Mouse (Mus musculus) stomach, postnatal 0 days (tissue): ENCODE data around the gene Polr3k. TPM values are rescaled to one million over a fixed set of nuclear protein-coding genes. Genes with fewer than 3 reads are reported as not detected.

Source experiments
- ATAC-seq: fragments of 200-750 bp; cut with Nextera tagmentation; 2 replicates; pipeline ENCODE4 v1.8.0; 2017; ENCODE audit not compliant: low FRiP score, low TSS enrichment
- DNase-seq: peaks from one replicate; pipeline ENCODE4 v3.0.0-alpha.2; 2016; ENCODE audit warnings: low spot score
- H3K27ac ChIP-seq: fragments of 300-500 bp; sonication (generic); replicated peaks from 2 replicates; pipeline ENCODE4 v1.5.1; 2014; ENCODE audit warnings: mild to moderate bottlenecking, control low read depth
- H3K27me3 ChIP-seq: fragments of 300-500 bp; sonication (generic); 2 replicates; pipeline ENCODE4 v1.6.1; 2014; ENCODE audit warnings: low read length; ENCODE audit not compliant: control insufficient read depth, insufficient read depth
- H3K36me3 ChIP-seq: fragments of 300-500 bp; sonication (generic); 2 replicates; pipeline ENCODE4 v1.6.1; 2014; ENCODE audit warnings: low read length, mixed read lengths; ENCODE audit not compliant: control insufficient read depth, insufficient read depth
- H3K4me1 ChIP-seq: fragments of 300-500 bp; sonication (generic); replicated peaks from 2 replicates; pipeline ENCODE4 v1.6.1; 2014; ENCODE audit warnings: antibody characterized with exemption; ENCODE audit not compliant: control insufficient read depth, insufficient read depth
- H3K4me2 ChIP-seq: fragments of 300-500 bp; sonication (generic); replicated peaks from 2 replicates; pipeline ENCODE4 v1.6.1; 2014; ENCODE audit warnings: low read depth, mild to moderate bottlenecking, control low read depth, moderate library complexity
- H3K4me3 ChIP-seq: fragments of 300-500 bp; sonication (generic); 2 replicates; pipeline ENCODE4 v1.5.1; 2014; ENCODE audit warnings: low read depth, low read length, control low read depth
- H3K9ac ChIP-seq: fragments of 300-500 bp; sonication (generic); 2 replicates; pipeline ENCODE4 v1.6.1; 2014; ENCODE audit warnings: mild to moderate bottlenecking, low read length, control low read depth, mixed read lengths
- H3K9me3 ChIP-seq: fragments of 300-500 bp; sonication (generic); 2 replicates; pipeline ENCODE4 v1.6.1; 2016; ENCODE audit warnings: low read length; ENCODE audit not compliant: control insufficient read depth
- CTCF ChIP-seq: IDR thresholded peaks from 2 replicates; pipeline ENCODE4 v1.5.1; 2016; ENCODE audit warnings: antibody characterized with exemption, low read depth, mild to moderate bottlenecking, moderate library complexity
- EP300 ChIP-seq: optimal IDR thresholded peaks from 2 replicates; pipeline ENCODE3; 2016; ENCODE audit warnings: antibody characterized with exemption
- WGBS: fragments of 180-500 bp; shearing (Covaris S2); extraction: QIAGEN DNeasy Blood & Tissue Kit; methylation state at CpG from one replicate; pipeline ENCODE4 v1.1.7; 2014; 5-methylcytosine and 5-hydroxymethylcytosine counted together
- polyA plus RNA-seq: library from polyadenylated mRNA; unstranded; fragments of >200 nt; fragmentation: Nextera tagmentation; extraction: Ambion mirVana; gene quantifications from 2 replicates; pipeline ENCODE4 v1.2.1, GENCODE M21; 2015

Gene Polr3k
- polyA plus RNA-seq, 1 experiment from 2014 or later = 50.9 TPM

- Histone ChIP-seq H3K27me3 (no peaks in the 10 kb centered on the region), H3K27ac (no peak overlapping the region), H3K4me3 (no peak overlapping the region), H3K4me1 (no peaks in the 10 kb centered on the region), H3K9ac (no peak overlapping the region), H3K9me3 (no peaks in the 10 kb centered on the region), H3K4me2 (no peak overlapping the region), H3K36me3 (no peaks in the 10 kb centered on the region)
- DNase-seq (peak; percentile 30), ATAC-seq (no peak)
- 53% methylated on average over 3 of the region's 3 CpGs for WGBS
- no peak for TF ChIP-seq EP300
- TF ChIP-seq CTCF = no peak
Measured at GRCm38 (mm10) chr2:181917861-181918260, 53.7 kb downstream of the Polr3k start.

- ATAC-seq (no peak; the same call in 1 of the 2 replicates), DNase-seq (peak; percentile 68)
- Histone ChIP-seq H3K27ac (no peak overlapping the region), H3K4me1 (no peaks in the 10 kb centered on the region), H3K4me3 (no peak overlapping the region), H3K9me3 (no peaks in the 10 kb centered on the region), H3K4me2 (no peak overlapping the region), H3K36me3 (no peaks in the 10 kb centered on the region), H3K9ac (no peak overlapping the region), H3K27me3 (no peaks in the 10 kb centered on the region)
- WGBS = 50% methylated on average over 3 of the region's 3 CpGs
- TF ChIP-seq CTCF = no peak
- no peak for TF ChIP-seq EP300
Measured at GRCm38 (mm10) chr2:181918501-181918900, 54.4 kb downstream of the Polr3k start.

Other genes with a start within 250 kb of the Polr3k start
- gene Gm29797, start 207.3 kb upstream of the Polr3k start, polyA plus RNA-seq = not detected in 2 replicates
- 14.0 and 14.1 TPM in 2 replicates for gene Sox18, start 192.7 kb upstream of the Polr3k start, polyA plus RNA-seq
- 12.7 and 13.4 TPM in 2 replicates for gene Tcea2, start 184.0 kb upstream of the Polr3k start, polyA plus RNA-seq
- gene Rgs19, start 170.4 kb upstream of the Polr3k start, polyA plus RNA-seq = 20.0 and 24.6 TPM in 2 replicates
- gene Lkaaear1, start 165.9 kb upstream of the Polr3k start, polyA plus RNA-seq = not detected in 2 replicates
- gene Oprl1, start 149.3 kb upstream of the Polr3k start, polyA plus RNA-seq = 0.52 and 0.80 TPM in 2 replicates
- 0.29 and 0.40 TPM in 2 replicates for gene Myt1, start 101.0 kb upstream of the Polr3k start, polyA plus RNA-seq
- 16.4 and 18.6 TPM in 2 replicates for gene Pcmtd2, start 26.5 kb upstream of the Polr3k start, polyA plus RNA-seq
- 0.01 TPM in 1 of 2 replicates, not detected in the other for gene Gm14496, start 126.8 kb downstream of the Polr3k start, polyA plus RNA-seq